Mouse (Mus musculus): Measurements from ENCODE around the gene Txndc12. TPM values are rescaled to one million over a fixed set of nuclear protein-coding genes. Genes with fewer than 3 reads are reported as not detected.

Gene Txndc12
- total RNA-seq, 2 experiments from 2014 or later: 35.4 to 41.0 TPM

DNA sequence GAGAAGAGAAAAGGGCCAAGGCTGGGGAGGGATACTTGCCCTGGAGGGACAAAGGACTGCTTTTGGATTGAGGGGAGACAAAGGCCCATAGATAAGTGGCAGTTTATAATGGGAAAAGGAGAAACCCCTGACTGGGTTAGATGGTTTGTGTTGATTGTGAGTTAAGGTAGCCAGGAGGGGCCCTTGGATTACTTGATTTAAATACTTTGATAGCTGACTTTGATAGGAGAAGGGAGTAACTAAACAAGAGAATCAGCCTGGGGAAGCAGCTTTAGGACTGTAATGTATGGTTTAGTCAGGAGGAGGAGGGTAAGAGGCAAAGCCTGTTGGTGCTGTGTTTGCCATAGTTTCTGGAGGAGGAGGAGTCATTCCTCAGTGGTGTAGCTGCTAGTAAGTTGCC lies 8.9 kb downstream of the Txndc12 start:
- intact Hi-C loops (cut with DNase I): no loop called here
- DNase-seq (ENCODE audit: low spot score in 2 of 2): no peak

DNA sequence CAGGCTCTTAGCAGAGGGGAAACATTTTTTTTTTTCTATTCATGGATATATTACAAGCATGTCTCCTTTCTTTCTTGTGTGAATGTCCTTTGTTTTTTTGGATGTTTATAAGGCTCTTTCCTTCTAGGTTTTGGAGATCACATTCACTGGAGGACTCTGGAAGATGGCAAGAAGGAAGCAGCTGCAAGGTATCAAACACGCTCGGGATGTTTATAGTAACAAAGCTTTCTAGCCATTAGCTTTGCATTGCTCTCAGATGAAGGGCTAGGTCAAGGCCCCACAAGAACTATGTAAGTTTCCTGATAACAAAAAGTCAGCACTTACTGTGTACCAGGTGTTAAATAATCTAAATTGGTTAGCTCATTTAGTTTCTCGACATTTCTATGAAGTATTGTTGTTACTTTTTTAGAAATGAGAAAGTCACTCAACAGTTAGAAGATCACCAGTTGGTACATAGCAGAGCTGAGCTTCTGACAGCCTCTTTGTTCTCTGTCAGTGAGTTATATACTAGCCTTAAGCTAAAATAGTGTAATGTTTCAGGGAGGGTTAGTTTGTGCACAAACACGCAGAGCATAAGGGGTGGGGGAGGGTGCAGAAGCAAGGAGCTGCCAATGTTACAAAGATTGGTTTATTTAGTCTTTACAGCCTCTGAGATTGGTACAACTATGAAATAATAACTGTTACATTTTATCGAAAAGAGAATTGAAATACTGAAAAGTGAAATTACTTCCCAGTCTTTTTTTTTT lies 11.6 kb downstream of the Txndc12 start:
- DNase-seq (ENCODE audit: low spot score in 2 of 2): no peak
- intact Hi-C loops (cut with DNase I): no loop called here

DNA sequence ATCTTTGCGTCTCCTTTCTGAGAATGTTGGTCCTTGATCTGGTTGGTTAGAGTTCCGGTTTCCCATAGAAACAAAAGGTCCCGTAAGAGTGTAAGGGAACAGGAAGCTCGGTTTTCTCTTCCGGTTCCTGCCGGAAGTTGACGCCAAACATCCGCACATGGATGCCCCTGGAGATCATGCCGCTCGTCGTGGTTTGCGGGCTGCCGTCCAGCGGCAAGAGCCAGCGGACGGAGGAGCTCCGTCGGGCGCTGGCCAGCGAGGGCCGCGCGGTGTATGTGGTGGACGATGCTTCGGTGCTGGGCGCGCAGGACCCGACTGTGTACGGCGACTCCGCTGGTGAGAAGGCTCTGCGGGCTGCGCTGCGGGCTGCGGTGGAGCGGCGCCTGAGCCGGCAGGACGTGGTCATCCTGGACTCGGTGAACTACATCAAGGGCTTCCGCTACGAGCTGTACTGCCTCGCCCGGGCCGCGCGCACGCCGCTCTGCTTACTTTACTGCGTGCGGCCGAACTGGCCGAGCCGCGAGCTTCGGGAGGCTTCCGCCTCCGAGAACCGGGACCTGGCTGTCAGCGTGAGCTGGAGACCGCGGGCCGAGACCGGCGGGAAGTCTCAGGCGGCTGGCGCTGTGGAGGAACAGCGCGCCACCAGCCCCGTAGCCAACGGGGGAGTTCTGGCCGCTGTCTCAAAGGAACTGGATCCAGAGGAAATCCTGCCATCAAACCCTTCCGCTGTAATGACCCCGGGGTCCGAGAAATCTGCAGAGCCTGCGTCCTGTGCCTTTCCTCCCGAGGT lies 13.5 kb downstream of the Txndc12 start, which contains the start of gene Kti12:
Gene Kti12 (plus strand): TSS at position 71 of the 790 bp plus-strand sequence.
- DNase-seq (ENCODE audit: low spot score in 2 of 2): peak; percentile 87 to 93
- intact Hi-C loops (cut with DNase I): no loop called here

DNA sequence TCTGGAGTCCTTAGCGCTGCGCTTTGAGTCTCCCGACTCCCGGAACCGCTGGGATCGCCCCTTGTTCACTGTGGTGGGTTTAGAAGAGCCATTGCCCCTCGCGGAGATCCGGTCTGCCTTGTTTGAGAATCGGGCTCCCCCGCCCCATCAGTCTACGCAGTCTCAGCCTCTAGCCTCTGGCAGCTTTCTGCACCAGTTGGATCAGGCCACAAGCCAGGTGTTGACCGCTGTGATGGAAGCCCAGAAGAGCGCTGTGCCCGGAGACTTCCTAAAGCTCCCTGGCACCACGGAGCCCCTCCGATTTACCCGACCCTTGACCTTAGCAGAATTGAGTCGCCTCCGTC lies 14.1 kb downstream of the Txndc12 start, which contains the start of gene A730015C16Rik:
Gene A730015C16Rik (minus strand): TSS at position 115 of the 344 bp plus-strand sequence.
- intact Hi-C loops (cut with DNase I): no loop called here
- no peak for DNase-seq (ENCODE audit: low spot score in 2 of 2)

DNA sequence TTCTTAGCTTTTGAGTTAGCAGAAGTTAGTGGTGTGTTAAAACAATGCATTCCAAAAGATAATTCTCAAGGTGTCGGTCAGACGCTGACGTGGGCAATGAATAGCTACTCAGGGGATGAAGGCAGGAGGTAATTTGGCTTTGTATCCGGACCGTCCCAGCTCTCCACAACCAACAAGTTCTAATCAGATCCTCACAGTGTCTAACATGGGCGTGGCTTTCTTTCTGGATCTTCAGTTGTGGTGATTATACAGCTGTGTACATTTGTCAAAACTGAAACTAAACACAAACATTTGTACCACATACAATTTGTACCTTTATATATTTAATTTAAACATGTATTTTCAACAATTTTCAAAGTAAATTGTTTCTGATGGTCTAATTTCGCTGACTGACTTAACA lies 32.4 kb downstream of the Txndc12 start:
- DNase-seq (ENCODE audit: low spot score in 2 of 2): no peak
- intact Hi-C loops (cut with DNase I): no loop called here

DNA sequence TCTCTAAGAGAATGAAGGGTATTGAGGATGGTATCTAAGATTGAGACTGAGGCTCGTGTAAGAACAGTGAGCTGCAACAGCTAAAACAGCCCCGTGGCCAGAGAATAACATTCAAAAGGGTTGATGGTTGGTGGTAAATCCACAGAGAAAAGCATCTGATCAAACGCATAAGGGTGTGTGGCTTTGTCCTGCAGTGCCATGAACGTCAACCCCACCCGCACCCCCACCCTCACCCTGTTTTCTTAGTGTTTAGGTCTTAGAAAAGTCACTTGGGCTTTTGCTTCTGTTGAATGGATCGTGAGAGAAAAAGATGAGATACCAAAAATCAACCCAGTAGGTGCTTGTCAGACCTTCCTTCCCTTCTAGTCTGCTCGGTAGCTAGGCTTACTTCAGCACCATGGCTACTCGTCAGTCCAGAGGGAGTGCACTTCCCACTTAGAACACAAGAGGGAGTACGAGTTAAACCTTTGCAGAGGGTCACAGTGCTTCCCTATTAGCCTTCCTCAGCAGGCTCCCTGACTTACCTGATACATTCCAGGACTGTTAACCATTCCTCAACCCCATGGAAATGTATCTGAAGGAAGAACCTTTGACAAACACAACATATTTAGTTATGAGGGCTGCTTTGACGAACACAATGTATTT lies 35.5 kb downstream of the Txndc12 start:
- peak; percentile 93 to 96 for DNase-seq (ENCODE audit: low spot score in 2 of 2)
- intact Hi-C loops (cut with DNase I): loop anchor here (1.0 to 5.0 kb wide), 2 partner anchors 106 to 297 kb away; no protein-coding TSS in a partner anchor

DNA sequence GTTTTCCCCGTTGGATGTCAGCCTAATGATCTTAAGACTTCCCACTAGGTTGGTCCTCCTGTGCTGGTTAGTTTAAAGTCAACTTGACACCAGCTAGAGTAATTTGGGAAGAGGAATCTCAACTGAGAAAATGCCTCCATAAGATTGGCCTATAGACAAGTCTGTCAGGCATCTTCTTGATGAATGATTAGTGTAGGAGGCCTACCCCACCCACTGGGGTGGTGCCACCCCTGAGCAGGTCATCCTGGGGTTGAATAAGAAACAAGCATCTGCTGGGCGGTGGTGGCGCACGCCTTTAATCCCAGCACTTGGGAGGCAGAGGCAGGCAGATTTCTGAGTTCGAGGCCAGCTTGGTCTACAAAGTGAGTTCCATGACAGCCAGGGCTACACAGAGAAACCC lies 39.3 kb downstream of the Txndc12 start:
- no peak for DNase-seq (ENCODE audit: low spot score in 2 of 2)
- intact Hi-C loops (cut with DNase I): loop anchor here (5.0 kb wide), 1 partner anchor 294 kb away; no protein-coding TSS in a partner anchor

DNA sequence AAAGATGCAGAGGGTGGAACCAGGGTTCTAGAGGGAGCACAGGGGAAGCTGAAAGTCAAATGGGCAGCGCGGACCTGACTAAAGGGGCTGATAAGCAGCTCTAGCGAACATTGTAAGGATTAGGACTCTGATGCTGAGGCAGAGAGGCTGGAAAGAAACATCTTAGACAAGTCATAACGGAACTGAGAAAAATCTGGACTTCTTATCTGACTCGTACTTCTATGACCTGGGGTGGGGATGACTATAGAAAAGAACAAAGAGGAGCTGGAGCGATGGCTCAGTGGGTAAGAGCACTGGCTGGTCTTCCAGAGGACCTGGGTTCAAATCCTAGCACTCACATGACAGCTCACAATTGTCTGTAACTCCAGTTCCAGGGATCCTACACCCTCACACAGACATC lies 43.5 kb downstream of the Txndc12 start:
- no peak for DNase-seq (ENCODE audit: low spot score in 2 of 2)
- intact Hi-C loops (cut with DNase I): no loop called here

DNA sequence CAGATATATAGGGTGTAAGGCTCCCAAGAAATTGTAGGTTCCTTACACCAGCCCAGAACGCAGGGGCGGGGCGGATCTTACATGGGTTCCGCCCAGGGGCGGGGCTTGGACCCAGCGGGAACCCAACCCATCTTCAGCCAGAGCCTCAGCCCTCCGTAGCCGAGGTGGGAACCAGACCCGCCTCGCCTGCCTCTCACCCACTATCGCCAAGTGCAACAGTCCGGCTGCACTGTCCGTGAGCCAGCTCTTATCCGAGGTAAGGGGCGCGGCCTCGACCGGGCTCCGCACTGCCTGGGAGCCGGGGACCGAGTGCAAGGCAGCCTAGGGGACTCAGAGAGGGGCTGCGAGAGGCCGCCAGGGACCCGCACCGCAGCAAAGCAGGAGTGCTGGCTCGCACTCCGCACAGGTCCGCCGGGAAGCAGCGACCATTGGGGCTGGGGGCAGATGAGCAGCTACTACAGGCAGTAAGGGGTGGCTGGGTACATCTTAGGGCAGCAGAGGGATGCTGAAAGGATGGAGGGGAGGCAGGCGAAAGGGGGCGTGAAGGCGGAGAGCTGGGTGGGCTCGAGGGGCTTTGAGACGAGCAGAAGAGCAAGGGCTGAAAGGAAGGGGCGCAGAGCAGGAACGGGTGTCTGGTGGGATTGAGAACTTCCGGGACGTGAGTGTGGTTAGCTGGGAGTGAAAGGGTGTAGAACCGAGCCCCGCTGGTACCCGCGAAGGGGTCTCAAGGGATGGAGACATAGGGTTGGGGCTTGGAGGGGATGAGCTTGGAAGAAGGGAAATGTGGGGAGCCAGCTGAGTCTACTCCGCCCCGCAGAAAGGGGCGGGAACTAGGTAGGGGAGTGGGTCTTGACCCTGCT lies 44.8 kb downstream of the Txndc12 start, which contains the start of gene Rab3b:
Gene Rab3b (plus strand): TSS at position 101 of the 860 bp plus-strand sequence.
- DNase-seq (ENCODE audit: low spot score in 2 of 2): peak; percentile 44 to 51
- intact Hi-C loops (cut with DNase I): no loop called here

DNA sequence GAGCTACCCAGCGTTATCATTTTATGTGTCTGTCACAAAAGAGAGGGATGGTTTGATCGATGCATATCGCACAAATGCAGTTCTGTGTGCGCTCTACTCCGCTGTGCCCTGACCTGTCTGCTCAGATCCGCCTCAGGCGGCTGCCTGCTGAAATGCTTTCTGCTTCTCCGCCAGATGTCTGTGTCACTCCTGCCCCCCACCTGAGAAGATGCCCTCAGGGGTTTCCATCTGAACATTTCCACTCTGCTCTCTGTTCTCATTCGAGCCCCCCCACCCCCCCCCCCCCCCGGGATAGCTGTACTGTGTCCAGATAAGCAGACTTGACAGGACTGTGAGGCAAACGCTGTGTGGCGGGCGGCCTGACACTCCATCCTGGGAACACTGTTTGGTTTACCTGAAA lies 49.4 kb downstream of the Txndc12 start:
- no peak for DNase-seq (ENCODE audit: low spot score in 2 of 2)
- intact Hi-C loops (cut with DNase I): no loop called here

DNA sequence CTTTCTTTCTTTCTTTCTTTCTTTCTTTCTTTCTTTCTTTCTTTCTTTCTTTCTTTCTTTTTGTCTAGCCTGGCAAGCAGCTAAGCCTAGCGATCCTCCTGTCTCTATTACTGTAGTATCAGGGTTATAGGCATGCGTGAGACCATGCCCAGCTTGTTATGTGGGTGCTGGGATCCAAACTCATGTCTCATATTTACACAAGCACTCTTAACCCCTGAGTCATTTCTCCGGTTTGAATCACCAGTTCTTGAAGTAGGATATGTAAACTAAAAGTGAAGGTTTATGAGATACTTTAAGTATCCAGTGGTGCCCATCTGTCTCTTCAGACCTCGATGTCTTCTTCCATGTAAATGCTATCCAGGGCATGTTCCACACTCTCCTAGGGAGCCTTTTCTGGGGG lies 53.1 kb downstream of the Txndc12 start:
- no peak for DNase-seq (ENCODE audit: low spot score in 2 of 2)
- intact Hi-C loops (cut with DNase I): no loop called here

DNA sequence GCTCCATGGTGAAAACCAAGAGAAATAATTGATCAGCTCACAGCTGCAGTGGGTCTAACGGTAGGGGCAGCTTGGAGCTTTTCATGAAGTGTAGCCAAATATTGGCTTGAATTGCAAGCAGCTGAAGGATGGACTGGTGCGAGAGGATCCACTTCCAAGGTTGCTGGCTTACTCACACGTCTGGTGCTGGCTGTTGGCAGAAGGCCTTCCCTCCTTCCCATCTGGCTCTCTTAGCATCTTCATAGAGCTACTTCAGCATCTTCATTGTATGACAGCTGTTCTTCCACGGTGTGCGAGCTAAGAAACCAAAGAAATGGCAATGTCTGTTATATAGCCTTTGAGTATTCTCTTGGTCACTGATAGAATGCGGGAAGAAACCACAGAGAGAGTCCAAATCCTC lies 56.5 kb downstream of the Txndc12 start:
- peak in 1 of 2 experiments; percentile 71 for DNase-seq (ENCODE audit: low spot score in 2 of 2)
- intact Hi-C loops (cut with DNase I): no loop called here

DNA sequence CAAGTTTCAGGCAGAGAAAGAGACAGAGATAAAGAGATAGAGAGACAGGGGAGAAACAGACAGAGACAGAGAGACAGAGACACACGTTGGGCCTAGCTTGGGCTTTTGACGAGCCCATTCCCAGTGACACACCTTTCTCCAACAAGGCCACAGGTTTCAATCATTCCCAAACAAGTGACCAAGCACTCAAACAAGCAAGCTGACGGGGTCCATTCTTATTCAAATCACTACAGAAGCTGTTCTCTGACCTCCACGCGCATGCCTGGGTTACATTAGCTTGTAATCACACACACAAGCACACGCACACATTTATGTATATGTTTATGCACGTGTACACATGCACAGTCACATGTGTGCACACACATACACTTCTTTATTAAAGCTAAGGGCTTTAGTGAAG lies 66.0 kb downstream of the Txndc12 start:
- intact Hi-C loops (cut with DNase I): no loop called here
- DNase-seq (ENCODE audit: low spot score in 2 of 2): no peak

DNA sequence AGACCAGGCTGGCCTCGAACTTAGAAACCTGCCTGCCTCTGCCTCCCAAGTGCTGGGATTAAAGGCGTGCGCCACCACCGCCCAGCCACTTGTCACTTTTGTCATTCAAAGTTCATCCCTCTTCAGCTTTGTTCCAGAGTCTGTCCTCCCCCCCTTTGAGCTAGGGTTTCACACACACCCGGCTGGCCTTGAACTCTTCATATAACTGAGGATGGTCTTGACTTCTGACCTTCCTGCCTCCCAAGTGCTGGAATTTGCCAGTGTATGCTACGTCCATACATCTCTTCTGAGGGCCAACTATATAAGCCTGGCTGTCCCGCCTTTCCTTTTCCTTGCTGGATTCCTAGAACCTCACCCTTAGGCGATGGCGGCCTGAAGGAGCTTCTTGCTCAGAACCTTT lies 68.5 kb downstream of the Txndc12 start:
- intact Hi-C loops (cut with DNase I): no loop called here
- no peak for DNase-seq (ENCODE audit: low spot score in 2 of 2)

DNA sequence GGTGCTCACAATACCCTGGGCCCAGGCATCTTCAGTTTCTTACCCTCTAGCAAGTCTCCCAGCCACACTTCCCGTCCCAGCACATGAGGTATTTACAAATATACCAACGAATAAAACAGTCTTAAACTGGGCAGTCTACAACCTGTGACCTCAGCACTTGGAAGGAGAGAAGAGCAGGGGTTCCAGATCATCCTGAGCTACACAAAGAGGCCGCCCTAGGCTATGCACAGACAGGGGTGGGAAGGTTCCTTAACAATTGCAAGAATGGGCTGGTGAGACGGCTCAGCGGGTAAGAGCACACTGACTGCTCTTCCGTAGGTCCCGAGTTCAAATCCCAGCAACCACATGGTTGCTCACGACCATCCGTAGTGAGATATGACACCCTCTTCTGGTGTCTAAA lies 68.9 kb downstream of the Txndc12 start:
- DNase-seq (ENCODE audit: low spot score in 2 of 2): no peak
- intact Hi-C loops (cut with DNase I): no loop called here

DNA sequence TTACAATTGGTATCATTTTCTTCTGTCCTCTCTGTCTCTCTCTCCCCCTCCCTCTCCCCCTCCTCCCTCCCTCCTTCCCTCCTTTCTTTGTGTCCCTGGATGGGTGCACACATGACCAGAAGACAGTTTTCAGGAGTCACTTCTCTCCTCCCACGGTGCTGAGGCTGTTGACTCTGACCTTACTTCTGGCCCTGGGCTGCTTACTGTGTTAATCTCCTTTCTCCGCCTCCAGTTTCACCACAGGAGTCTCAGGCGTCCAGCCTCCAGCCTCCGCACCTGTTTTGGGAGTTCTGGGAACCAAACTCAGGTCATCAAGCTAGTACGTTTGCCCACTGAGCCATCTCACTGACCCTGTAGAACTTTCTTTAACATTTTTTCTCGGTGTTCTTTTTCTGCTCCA lies 69.7 kb downstream of the Txndc12 start:
- no peak for DNase-seq (ENCODE audit: low spot score in 2 of 2)
- intact Hi-C loops (cut with DNase I): no loop called here

DNA sequence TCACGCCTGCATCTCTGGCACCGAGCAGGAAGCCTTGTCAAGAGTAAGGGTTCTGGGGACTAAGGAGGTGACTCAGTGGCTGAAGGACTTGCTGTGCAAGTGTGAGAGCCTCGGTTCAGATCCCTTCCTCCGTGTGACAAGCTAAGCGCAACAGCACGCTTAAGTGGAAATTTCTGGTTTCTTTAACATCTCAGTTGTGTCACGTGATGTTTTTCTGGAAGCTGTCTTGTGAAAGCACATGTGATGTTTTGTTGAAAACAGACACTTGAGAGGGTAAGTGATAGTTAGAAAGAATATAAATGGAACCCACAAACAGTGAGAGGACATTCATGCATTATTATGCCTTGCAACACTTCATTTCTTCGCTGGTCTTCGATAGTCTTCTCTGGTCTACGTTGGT lies 70.4 kb downstream of the Txndc12 start:
- intact Hi-C loops (cut with DNase I): no loop called here
- DNase-seq (ENCODE audit: low spot score in 2 of 2): no peak

DNA sequence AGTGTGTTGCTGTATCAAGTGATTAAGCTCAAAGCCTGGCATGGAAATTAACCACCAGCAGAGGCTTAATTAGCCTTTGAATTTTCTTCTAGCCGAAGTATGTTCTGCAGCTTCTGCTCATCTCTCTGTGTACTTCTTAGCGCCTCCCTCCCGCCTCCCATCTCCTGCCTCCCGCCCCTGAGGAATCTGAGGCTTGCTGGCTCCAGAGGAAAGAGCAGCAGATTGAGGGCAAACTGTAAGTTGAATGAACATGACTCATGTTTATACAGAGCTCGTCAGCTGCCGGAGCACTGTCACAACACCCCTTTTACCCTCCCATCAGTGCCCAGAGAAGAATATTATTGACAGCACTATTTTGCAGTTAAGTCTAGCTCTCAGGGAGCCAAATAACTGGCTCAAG lies 71.5 kb downstream of the Txndc12 start:
- intact Hi-C loops (cut with DNase I): no loop called here
- peak; percentile 34 to 73 for DNase-seq (ENCODE audit: low spot score in 2 of 2)

DNA sequence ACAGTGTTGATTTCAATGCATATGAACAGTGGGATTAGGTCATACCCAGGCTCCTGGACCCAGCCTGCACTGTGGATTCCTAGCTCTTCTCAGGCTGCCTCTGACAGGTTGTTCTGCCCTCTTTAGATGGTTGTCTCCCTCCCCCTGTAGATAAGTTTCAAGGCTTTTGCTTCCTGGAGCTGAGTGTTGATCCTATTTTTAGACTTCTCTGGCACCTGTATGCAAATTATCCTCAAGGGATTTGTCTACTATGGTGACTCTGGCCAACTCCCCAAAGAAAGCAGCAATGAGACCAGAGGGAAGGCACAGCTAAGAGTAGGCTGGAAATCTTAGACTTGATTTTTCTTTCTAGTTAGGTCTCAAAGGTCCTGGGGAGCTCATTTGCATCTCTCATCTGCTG lies 73.1 kb downstream of the Txndc12 start:
- intact Hi-C loops (cut with DNase I): no loop called here
- no peak for DNase-seq (ENCODE audit: low spot score in 2 of 2)
